Mouse (Mus musculus): Measurements from ENCODE around the gene Eif2b1.

GRCm38 (mm10) chr5:124555145-124555544 is 23.8 kb downstream of the Eif2b1 start:
- peak; percentile 56 for TF ChIP-seq CTCF (IDR thresholded peaks at IDR 0.05; ENCODE audit: low read depth)
- no peak for TF ChIP-seq EP300 (IDR thresholded peaks at IDR 0.05; ENCODE audit: low read depth)

All from liver, postnatal 0 days (tissue).